Mouse (Mus musculus) neural tube, embryonic 14.5 days (tissue): ENCODE measurements around the gene Il2rb. TPM values are rescaled to one million over a fixed set of nuclear protein-coding genes. Genes with fewer than 3 reads are reported as not detected.
A peak's percentile ranks its signal among the peaks of the same experiment; 100 is the strongest.

Experiments used
- ATAC-seq: fragments of 200-750 bp; cut with Nextera tagmentation; 2 replicates; pipeline ENCODE4 v1.8.0; 2017; ENCODE audit warnings: low read depth, mild to moderate bottlenecking, moderate TSS enrichment, moderate library complexity
- H3K27ac ChIP-seq: fragments of 300-500 bp; sonication (generic); 2 replicates; pipeline ENCODE4 v1.5.1; 2014; ENCODE audit warnings: low read depth, mild to moderate bottlenecking, control low read depth, low read length, moderate library complexity, mixed read lengths
- H3K27me3 ChIP-seq: fragments of 300-500 bp; sonication (generic); 2 replicates; pipeline ENCODE4 v1.6.1; 2014; ENCODE audit warnings: low read length; ENCODE audit not compliant: control insufficient read depth, insufficient read depth
- H3K36me3 ChIP-seq: fragments of 300-500 bp; sonication (generic); 2 replicates; pipeline ENCODE4 v1.6.1; 2014; ENCODE audit warnings: low read length, mixed read lengths; ENCODE audit not compliant: control insufficient read depth, insufficient read depth
- H3K4me1 ChIP-seq: fragments of 300-500 bp; sonication (generic); 2 replicates; pipeline ENCODE4 v1.6.1; 2014; ENCODE audit warnings: low read length; ENCODE audit not compliant: control insufficient read depth, insufficient read depth
- H3K4me2 ChIP-seq: fragments of 300-500 bp; sonication (generic); 2 replicates; pipeline ENCODE4 v1.6.1; 2014; ENCODE audit warnings: mild to moderate bottlenecking, low read depth, low read length, control low read depth
- H3K4me3 ChIP-seq: fragments of 300-500 bp; sonication (generic); 2 replicates; pipeline ENCODE4 v1.5.1; 2014; ENCODE audit warnings: low read depth, low read length, control low read depth, mixed read lengths
- H3K9ac ChIP-seq: fragments of 300-500 bp; sonication (generic); replicated peaks from 2 replicates; pipeline ENCODE4 v1.6.1; 2014; ENCODE audit warnings: low read depth, mild to moderate bottlenecking, control low read depth, low read length, mixed read lengths
- H3K9me3 ChIP-seq: fragments of 300-500 bp; sonication (generic); 2 replicates; pipeline ENCODE4 v1.6.1; 2016; ENCODE audit warnings: low read length; ENCODE audit not compliant: control insufficient read depth
- WGBS: fragments of 180-500 bp; shearing (Covaris S2); extraction: QIAGEN DNeasy Blood & Tissue Kit; methylation state at CpG from one replicate; pipeline ENCODE4 v1.1.7; 2014; 5-methylcytosine and 5-hydroxymethylcytosine counted together
- polyA plus RNA-seq: library from polyadenylated mRNA; unstranded; fragments of >200 nt; fragmentation: Nextera tagmentation; extraction: Ambion mirVana; gene quantifications from 2 replicates; pipeline ENCODE4 v1.2.1, GENCODE M21; 2014

Il2rb gene
- polyA plus RNA-seq, 1 experiment from 2014 or later: 0.11 TPM

DNA sequence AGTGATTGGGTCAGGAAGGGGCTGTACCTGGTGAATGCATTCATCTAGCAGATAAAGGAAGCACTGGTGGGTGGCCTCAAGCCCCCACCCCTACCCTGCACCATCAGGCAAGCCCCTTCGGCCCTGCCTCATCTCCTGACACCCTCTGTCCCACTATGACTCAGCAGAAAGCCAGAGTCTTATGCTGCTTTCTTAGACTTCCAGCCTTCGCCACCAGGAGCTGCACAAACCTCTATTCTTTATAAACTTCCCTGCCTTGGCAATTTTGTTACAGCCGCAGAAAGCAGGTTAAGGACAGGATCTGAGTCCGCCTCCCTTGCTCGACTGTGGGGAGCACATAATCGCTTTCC is 44.7 kb downstream of the Il2rb start:
- no peak overlapping the region for H3K4me3 ChIP-seq
- 80% methylated on average over 6 of the region's 6 CpGs for WGBS
- no peak for ATAC-seq

DNA sequence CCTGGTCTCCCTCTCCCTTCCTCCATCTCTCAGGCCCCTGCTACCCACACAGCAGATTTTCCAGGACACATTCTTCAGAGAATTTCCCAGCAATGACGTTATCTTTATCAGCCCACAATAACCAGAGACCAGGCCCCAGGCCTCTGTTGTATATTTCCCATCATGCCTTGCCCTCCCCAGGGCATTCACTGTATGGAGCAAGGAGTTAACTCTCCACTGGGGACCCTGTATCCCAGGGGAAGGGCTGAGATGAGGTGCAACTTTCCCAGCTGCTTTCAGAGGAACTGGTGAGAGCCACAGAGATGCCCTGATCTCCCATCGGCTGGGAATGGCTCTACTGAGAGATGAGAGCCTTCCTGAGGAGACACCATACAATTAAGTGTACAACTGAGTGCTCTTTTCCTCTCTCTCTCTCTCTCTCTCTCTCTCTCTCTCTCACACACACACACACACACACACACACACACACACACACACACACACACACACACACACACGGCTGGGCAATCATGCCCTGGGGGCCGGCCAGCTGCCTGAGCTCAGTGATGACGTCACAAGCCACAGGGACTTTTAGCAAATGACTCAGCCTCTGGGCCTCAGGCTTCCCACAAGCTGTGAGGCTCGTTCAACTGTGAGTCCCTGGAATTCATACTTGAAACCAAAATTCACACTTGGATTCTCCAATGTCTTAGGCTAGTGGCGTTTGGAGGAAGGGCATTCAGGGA is 45.2 kb downstream of the Il2rb start:
- 31% methylated on average over 7 of the region's 7 CpGs for WGBS
- no peak overlapping the region for H3K4me2 ChIP-seq
- H3K4me3 ChIP-seq: no peak overlapping the region
- H3K36me3 ChIP-seq: no peaks in the 10 kb centered on the region
- no peak for ATAC-seq
- H3K4me1 ChIP-seq: 0 out of 2 replicates have a peak, but pooled peaks cover 2% of the 10 kb centered on the region
- H3K27ac ChIP-seq: no peak overlapping the region
- no peak overlapping the region for H3K9ac ChIP-seq
- no peaks in the 10 kb centered on the region for H3K9me3 ChIP-seq
- no peaks in the 10 kb centered on the region for H3K27me3 ChIP-seq

More for the DNA sequence above, 44.7 kb downstream of the Il2rb start:
- Histone ChIP-seq H3K36me3 (no peaks in the 10 kb centered on the region), H3K9ac (no peak overlapping the region), H3K27ac (no peak overlapping the region), H3K27me3 (no peaks in the 10 kb centered on the region), H3K9me3 (no peaks in the 10 kb centered on the region), H3K4me1 (0 out of 2 replicates have a peak, but pooled peaks cover 2% of the 10 kb centered on the region), H3K4me2 (no peak overlapping the region)

DNA sequence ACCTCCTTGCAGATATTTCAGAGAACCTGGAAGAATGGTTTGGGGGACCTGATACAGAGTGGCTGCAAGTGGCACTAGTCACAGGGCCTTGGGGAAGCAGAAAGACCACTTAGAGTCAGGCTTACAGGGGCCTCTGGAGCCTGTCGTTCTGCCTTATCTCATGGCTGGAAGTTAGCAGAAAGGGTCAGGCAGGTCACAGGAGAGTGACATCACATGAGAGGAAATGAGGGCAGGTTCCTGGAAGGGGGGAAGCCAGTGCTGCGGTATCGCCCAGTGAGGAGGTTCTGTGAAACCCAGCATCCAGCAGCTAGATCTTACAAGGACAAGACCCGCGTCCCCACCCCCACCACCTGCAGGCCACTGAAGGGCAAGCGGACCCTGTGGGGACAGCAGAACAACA is 45.9 kb downstream of the Il2rb start:
- no peak for ATAC-seq
- WGBS: 78% methylated on average over 6 of the region's 6 CpGs
- Histone ChIP-seq H3K9ac (no peak overlapping the region), H3K9me3 (no peaks in the 10 kb centered on the region), H3K27ac (no peak overlapping the region), H3K4me1 (0 out of 2 replicates have a peak, but pooled peaks cover 2% of the 10 kb centered on the region), H3K4me2 (no peak overlapping the region), H3K27me3 (no peaks in the 10 kb centered on the region), H3K4me3 (no peak overlapping the region), H3K36me3 (no peaks in the 10 kb centered on the region)

DNA sequence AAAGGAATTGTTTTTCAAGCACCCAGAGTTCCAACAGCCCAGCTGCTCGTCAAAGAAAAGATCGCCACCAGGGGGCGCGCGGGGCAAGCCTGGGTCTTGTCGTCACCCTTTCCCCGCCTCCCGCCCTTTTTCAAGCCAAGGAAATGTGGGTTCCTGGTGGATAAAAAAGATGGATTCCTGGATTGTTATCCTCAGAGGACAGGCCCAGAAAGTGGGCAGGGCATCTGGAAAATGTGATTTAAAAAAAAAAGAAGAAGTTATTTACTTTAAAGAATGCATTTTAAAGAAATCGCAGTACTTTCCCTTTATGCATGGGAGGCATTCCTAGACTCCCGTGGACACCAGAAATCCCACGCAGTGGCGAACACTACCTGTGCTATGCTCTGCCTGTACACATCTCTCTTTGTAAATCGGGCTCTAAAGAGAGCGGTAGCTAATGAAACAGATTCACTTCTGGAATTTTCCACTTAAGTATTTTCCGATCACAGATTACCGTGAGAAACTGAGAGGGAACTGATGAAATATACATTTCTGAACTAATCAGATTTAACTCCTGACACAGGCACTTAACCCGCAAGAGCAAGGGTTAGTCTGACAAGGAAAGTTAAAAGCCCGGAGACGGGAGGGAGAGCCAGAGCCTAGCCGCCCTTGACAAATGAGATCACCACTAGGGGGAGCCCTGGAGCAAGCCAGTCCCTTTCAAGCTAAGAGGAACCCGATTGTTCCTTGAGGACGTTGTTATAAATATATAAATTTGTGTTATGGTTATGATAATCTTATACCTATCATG is 47.1 kb downstream of the Il2rb start:
- Histone ChIP-seq H3K27me3 (no peaks in the 10 kb centered on the region), H3K27ac (peak overlapping the region; percentile 62), H3K4me1 (0 out of 2 replicates have a peak, but pooled peaks cover 2% of the 10 kb centered on the region), H3K9me3 (no peaks in the 10 kb centered on the region), H3K9ac (peak overlapping the region; percentile 41; the same call in 1 of the 2 replicates), H3K4me2 (peak overlapping the region; percentile 64), H3K4me3 (peak overlapping the region; percentile 24), H3K36me3 (no peaks in the 10 kb centered on the region)
- peak; percentile 50; the same call in 1 of the 2 replicates for ATAC-seq
- WGBS: under 1% methylated on average over 22 of the region's 22 CpGs

DNA sequence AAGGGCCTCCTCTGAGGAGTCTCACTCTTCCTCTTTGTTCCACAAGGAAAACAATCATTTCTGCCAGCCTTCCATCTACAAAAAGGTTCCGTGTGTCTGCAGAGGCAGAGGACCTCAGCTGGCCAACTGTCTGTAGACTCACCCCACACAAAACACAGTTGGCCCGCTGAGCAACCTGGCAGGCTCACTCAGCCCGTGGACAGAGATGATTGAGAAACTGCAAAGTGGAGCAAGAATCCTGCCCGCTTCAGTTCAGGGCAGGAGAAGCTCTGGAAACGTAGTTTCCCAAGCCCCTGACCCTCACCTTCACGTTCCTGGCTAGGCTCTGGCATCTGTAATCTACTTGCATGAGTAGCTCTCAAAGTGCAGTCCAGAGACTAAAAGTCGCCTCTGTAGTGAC is 48.0 kb downstream of the Il2rb start:
- H3K27me3 ChIP-seq: no peaks in the 10 kb centered on the region
- H3K4me1 ChIP-seq: 0 out of 2 replicates have a peak, but pooled peaks cover 2% of the 10 kb centered on the region
- H3K9ac ChIP-seq: no peak overlapping the region
- H3K4me2 ChIP-seq: no peak overlapping the region
- H3K9me3 ChIP-seq: no peaks in the 10 kb centered on the region
- ATAC-seq: no peak
- H3K27ac ChIP-seq: no peak overlapping the region
- no peak overlapping the region for H3K4me3 ChIP-seq
- H3K36me3 ChIP-seq: no peaks in the 10 kb centered on the region
- WGBS: 51% methylated on average over 7 of the region's 7 CpGs

DNA sequence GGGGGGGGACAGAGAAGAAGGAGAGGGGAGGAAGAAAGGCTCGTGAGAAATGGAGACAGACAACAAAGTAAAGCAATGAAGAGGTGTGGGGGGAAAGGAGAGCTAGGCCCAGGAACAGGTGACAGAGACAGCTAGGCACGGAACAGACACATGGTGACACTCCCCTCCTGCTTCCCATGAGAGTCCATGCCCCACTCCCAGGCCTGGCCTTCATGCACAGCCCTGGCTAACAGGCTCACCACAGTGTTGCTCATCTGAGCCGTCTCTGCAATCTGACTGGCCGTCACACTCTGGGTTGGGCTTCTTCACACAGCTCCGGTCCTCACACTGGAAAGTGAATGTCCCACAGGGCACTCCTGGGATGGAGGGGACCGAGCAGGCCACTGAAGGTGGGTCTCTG is 51.2 kb downstream of the Il2rb start:
- H3K36me3 ChIP-seq: no peaks in the 10 kb centered on the region
- no peak overlapping the region for H3K27ac ChIP-seq
- H3K9me3 ChIP-seq: no peaks in the 10 kb centered on the region
- no peak for ATAC-seq
- H3K4me3 ChIP-seq: no peak overlapping the region
- no peak overlapping the region for H3K9ac ChIP-seq
- H3K27me3 ChIP-seq: no peaks in the 10 kb centered on the region
- 0 out of 2 replicates have a peak, but pooled peaks cover 2% of the 10 kb centered on the region for H3K4me1 ChIP-seq
- WGBS: 55% methylated on average over 6 of the region's 6 CpGs
- no peak overlapping the region for H3K4me2 ChIP-seq

DNA sequence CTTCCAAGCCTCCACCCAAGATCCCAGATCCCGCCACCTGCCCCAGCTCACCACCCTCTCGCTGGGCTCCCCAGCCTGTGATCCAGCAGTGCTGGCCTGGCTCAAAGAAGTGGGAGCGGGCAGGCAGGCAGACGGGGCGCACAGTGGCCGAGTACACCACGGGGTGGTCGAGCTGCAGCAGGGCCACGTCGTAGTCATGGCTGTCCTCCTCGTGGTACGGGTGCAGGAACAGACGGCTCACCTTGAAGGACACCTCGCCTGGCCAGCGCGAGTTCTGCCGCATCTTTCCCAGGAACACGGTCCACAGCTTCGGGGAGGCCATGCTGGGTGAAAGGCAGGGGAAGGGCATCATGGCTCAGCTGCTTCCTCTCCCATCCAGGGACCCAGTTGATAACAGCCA is 52.8 kb downstream of the Il2rb start:
- H3K27me3 ChIP-seq: no peaks in the 10 kb centered on the region
- no peak overlapping the region for H3K4me3 ChIP-seq
- H3K9ac ChIP-seq: no peak overlapping the region
- peaks cover 6% of the 10 kb centered on the region; the same call in 1 of the 2 replicates for H3K4me1 ChIP-seq
- no peaks in the 10 kb centered on the region for H3K9me3 ChIP-seq
- WGBS: 89% methylated on average over 19 of the region's 19 CpGs
- no peak for ATAC-seq
- no peak overlapping the region for H3K27ac ChIP-seq
- H3K4me2 ChIP-seq: no peak overlapping the region
- H3K36me3 ChIP-seq: no peaks in the 10 kb centered on the region

DNA sequence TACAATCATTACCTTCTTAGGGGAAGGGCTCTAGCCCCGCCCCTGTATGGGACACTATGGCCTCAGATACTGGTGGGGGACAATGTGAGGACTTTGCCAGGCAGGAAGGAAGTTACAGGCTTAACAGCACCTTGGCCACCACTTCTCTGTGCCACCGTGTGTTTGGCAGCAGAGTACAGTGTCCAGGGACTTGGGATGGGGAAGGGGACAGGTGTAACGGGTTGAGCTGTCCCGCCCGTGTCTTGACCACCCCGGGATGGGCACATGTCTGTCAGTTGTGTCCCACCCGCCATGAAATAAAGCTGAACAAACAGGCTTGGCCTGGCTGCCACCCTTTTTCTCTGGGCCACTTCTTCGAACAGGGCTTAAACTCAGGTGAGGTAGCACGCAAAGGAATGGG is 56.1 kb downstream of the Il2rb start:
- H3K27me3 ChIP-seq: no peaks in the 10 kb centered on the region
- H3K4me3 ChIP-seq: no peak overlapping the region
- no peak overlapping the region for H3K27ac ChIP-seq
- no peak overlapping the region for H3K9ac ChIP-seq
- peaks cover 16% of the 10 kb centered on the region for H3K4me1 ChIP-seq
- H3K4me2 ChIP-seq: no peak overlapping the region
- WGBS: 73% methylated on average over 9 of the region's 9 CpGs
- H3K9me3 ChIP-seq: no peaks in the 10 kb centered on the region
- ATAC-seq: no peak
- peaks cover 5% of the 10 kb centered on the region; the same call in 1 of the 2 replicates for H3K36me3 ChIP-seq

DNA sequence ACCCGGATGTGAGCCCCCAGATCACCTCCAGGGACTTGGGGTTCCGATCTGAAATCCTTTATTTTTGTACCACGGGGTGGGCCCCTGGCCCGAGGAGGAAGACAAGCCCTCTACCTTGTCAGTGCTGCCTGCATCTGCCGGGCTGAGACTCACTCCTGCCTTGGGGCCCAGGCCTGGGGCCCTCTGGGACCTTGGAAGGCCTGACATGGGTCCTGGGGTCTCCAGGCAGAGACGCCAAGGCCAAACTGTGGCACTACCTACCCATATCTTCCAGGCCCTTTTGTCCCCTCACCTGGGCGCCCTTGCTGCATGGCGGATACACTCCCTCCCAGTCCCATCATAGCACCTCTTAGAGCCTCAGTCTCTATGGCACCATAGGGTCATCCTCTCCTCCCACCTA is 56.6 kb downstream of the Il2rb start:
- H3K27ac ChIP-seq: no peak overlapping the region
- H3K4me3 ChIP-seq: no peak overlapping the region
- no peak overlapping the region for H3K4me2 ChIP-seq
- ATAC-seq: no peak
- peaks cover 16% of the 10 kb centered on the region for H3K4me1 ChIP-seq
- no peak overlapping the region for H3K9ac ChIP-seq
- no peaks in the 10 kb centered on the region for H3K27me3 ChIP-seq
- WGBS: 46% methylated on average over 8 of the region's 8 CpGs
- peaks cover 10% of the 10 kb centered on the region for H3K36me3 ChIP-seq
- H3K9me3 ChIP-seq: no peaks in the 10 kb centered on the region
